In genomic region chr6:91683121-91683520, GRCm38 (mm10) we compare ENCODE assay signal across 8 mouse cellular contexts. TPM values are rescaled to one million over a fixed set of nuclear protein-coding genes. Genes with fewer than 3 reads are reported as not detected.
DNase-seq lines count a peak whose midpoint lies in the region; ATAC-seq and TF ChIP-seq lines count a peak whose summit lies in the region.

No protein-coding gene starts in this region.

- ATAC-seq in embryonic facial prominence, embryonic 11.5 days (replicated peaks; ENCODE audit: insufficient number of reproducible peaks, low FRiP score, low TSS enrichment, low read depth), result no peak
- peak; percentile 17; the same call in 1 of the 2 replicates for ATAC-seq in liver, embryonic 13.5 days (ENCODE audit: low read depth)

- peak; percentile 40 for TF ChIP-seq CTCF in kidney, adult 2 months (conservative IDR thresholded peaks at IDR 0.05; ENCODE audit: insufficient read depth, insufficient read length, low read depth, low read length)

- no peaks in the 10 kb centered on the region for H3K9me3 ChIP-seq in embryonic facial prominence, embryonic 11.5 days (replicated peaks; ENCODE audit: control insufficient read depth, low read length)
- no peaks in the 10 kb centered on the region for H3K9me3 ChIP-seq in liver, embryonic 13.5 days (replicated peaks)

- intact Hi-C loops in heart, postnatal 10 days (cut with DNase I), result no loop called here

- no peak overlapping the region for H3K4me3 ChIP-seq in kidney, adult 2 months (ENCODE audit: insufficient read depth, low read depth, low read length)
- no peak overlapping the region for H3K4me3 ChIP-seq in embryonic facial prominence, embryonic 11.5 days (ENCODE audit: low read depth, low read length)
- H3K4me3 ChIP-seq in liver, embryonic 13.5 days (replicated peaks), result peak overlapping the region; percentile 87

- no peak overlapping the region for H3K27ac ChIP-seq in kidney, adult 2 months (ENCODE audit: insufficient read depth, low read depth, low read length)
- peak overlapping the region; percentile 72 for H3K27ac ChIP-seq in embryonic facial prominence, embryonic 11.5 days (replicated peaks; ENCODE audit: low read depth, low read length)
- peak overlapping the region; percentile 84 for H3K27ac ChIP-seq in liver, embryonic 13.5 days

- TF ChIP-seq POLR2A in kidney, adult 2 months (IDR thresholded peaks at IDR 0.05; ENCODE audit: low read depth, low read length), result no peak

- H3K4me2 ChIP-seq in embryonic facial prominence, embryonic 11.5 days (ENCODE audit: low read depth, low read length), result peak overlapping the region; percentile 39
- H3K4me2 ChIP-seq in liver, embryonic 13.5 days, result peak overlapping the region; percentile 99

- 37% methylated on average over 3 of the region's 3 CpGs for WGBS in kidney, adult 2 months
- WGBS in embryonic facial prominence, embryonic 11.5 days, result 57% methylated on average over 3 of the region's 3 CpGs
- 14% methylated on average over 3 of the region's 3 CpGs for WGBS in liver, embryonic 13.5 days (ENCODE audit: insufficient replicate concordance)

- H3K9ac ChIP-seq in embryonic facial prominence, embryonic 11.5 days (replicated peaks; ENCODE audit: low read length), result peak overlapping the region; percentile 92
- peak overlapping the region; percentile 69; the same call in 1 of the 2 replicates for H3K9ac ChIP-seq in liver, embryonic 13.5 days

- no peaks in the 10 kb centered on the region for H3K27me3 ChIP-seq in kidney, adult 2 months (replicated peaks; ENCODE audit: control insufficient read depth, insufficient read depth, low read length)
- H3K27me3 ChIP-seq in embryonic facial prominence, embryonic 11.5 days (ENCODE audit: control insufficient read depth, insufficient read depth, low read length), result no peaks in the 10 kb centered on the region
- H3K27me3 ChIP-seq in liver, embryonic 13.5 days, result no peaks in the 10 kb centered on the region

- peak; percentile 51 for DNase-seq in kidney, adult 2 months
- no peak for DNase-seq in kidney, adult 18-20 months
- DNase-seq in embryonic facial prominence, embryonic 11.5 days (ENCODE audit: low spot score), result no peak
- DNase-seq in heart, postnatal 10 days, result peak; percentile 39 to 59
- DNase-seq in liver, embryonic 13.5 days, result peak; percentile 52
- peak; percentile 79 for DNase-seq in naive thymus-derived CD4-positive, alpha-beta T cell, adult 2 months (ENCODE audit: low read depth)
- DNase-seq in right cerebral cortex, postnatal 10 days (ENCODE audit: low spot score in 2 of 2), result no peak
- no peak for DNase-seq in layer of hippocampus, postnatal 14 days (ENCODE audit: low spot score in 2 of 2)

- peaks cover 16% of the 10 kb centered on the region; the same call in 1 of the 2 replicates for H3K4me1 ChIP-seq in kidney, adult 2 months (ENCODE audit: control insufficient read depth, insufficient read depth, low read length)
- no peaks in the 10 kb centered on the region for H3K4me1 ChIP-seq in embryonic facial prominence, embryonic 11.5 days (ENCODE audit: control insufficient read depth, insufficient read depth, low read length)
- peaks cover 71% of the 10 kb centered on the region for H3K4me1 ChIP-seq in liver, embryonic 13.5 days (replicated peaks)

- H3K36me3 ChIP-seq in kidney, adult 2 months (ENCODE audit: control insufficient read depth, insufficient read depth, low read length), result no peaks in the 10 kb centered on the region
- H3K36me3 ChIP-seq in embryonic facial prominence, embryonic 11.5 days (replicated peaks; ENCODE audit: control insufficient read depth, insufficient read depth, low read depth, low read length), result no peaks in the 10 kb centered on the region
- H3K36me3 ChIP-seq in liver, embryonic 13.5 days, result no peaks in the 10 kb centered on the region

RNA-seq across cellular contexts. Expression of gene Slc6a6, which starts 0.7 kb away (rescaled TPM):
- 277 and 336 TPM in 2 replicates for polyA plus RNA-seq in kidney, adult 2 months (2012; rRNA removed)
- polyA plus RNA-seq in embryonic facial prominence, embryonic 11.5 days (2014; fragmentation: Nextera tagmentation; extraction: Ambion mirVana), result 35.3 and 40.6 TPM in 2 replicates
- 100 to 1,000 TPM; 160 to 173 TPM for total RNA-seq in heart, postnatal 10 days (2021)
- polyA plus RNA-seq in liver, embryonic 13.5 days (2015; fragmentation: Nextera tagmentation; extraction: Ambion mirVana), result 21.7 and 23.3 TPM in 2 replicates
- total RNA-seq in layer of hippocampus, postnatal 14 days (2021), result 100 to 1,000 TPM; 149 to 151 TPM

Comparison
In these comparisons a context has a peak if more than half of its experiments do, and no peak if none do; other contexts are left out.
1. DNase-seq: peak in kidney, adult 2 months (single experiment), heart, postnatal 10 days (2 of 2), liver, embryonic 13.5 days (single experiment) and naive thymus-derived CD4-positive, alpha-beta T cell, adult 2 months (single experiment); none in kidney, adult 18-20 months (single experiment), embryonic facial prominence, embryonic 11.5 days (single experiment), right cerebral cortex, postnatal 10 days (0 of 2) and layer of hippocampus, postnatal 14 days (0 of 2).